Mouse (Mus musculus) ES-E14 (cell line): ENCODE data around the gene Psmb8.

Experiments used
- CHD2 ChIP-seq: IDR thresholded peaks from 2 replicates; pipeline ENCODE4 v1.6.1; 2014; ENCODE audit warnings: mild to moderate bottlenecking, low read depth, low read length, inconsistent platforms
- HCFC1 ChIP-seq: IDR thresholded peaks from 2 replicates; pipeline ENCODE4 v1.6.1; 2012; ENCODE audit warnings: low read length, inconsistent platforms, borderline replicate concordance; ENCODE audit not compliant: insufficient read depth
- ZC3H11A ChIP-seq: IDR thresholded peaks from 2 replicates; pipeline ENCODE4 v1.6.1; 2012; ENCODE audit warnings: low read depth, mild to moderate bottlenecking, inconsistent platforms, low read length, borderline replicate concordance
- ZNF384 ChIP-seq: IDR thresholded peaks from 2 replicates; pipeline ENCODE4 v1.6.1; 2012; ENCODE audit warnings: low read depth, low read length, inconsistent platforms

DNA sequence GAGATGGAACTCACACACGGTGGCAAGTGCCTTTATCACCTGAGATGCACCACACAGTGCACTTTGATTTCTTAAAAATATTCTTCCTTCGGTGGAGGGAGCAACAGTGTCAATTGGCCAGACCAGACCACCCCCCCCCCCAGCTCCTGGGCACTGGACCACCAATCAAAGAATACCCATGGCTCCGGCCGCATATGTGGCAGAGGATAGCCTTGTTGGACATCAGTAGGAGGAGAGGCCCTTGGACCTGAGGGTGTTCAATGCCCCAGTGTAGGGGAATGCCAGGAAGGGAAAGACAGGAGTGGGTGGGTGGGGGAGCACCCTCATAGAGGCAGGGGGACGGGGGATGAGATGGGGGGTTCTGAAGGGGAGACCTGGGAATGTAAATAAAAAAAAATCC, 9.2 kb downstream of the Psmb8 start:
- no peak for TF ChIP-seq CHD2
- no peak for TF ChIP-seq ZC3H11A
- TF ChIP-seq ZNF384, result no peak
- TF ChIP-seq HCFC1, result no peak
